Mouse (Mus musculus) neural tube, embryonic 12.5 days (tissue): Measurements from ENCODE around the gene Wdr19. TPM values are rescaled to one million over a fixed set of nuclear protein-coding genes. Genes with fewer than 3 reads are reported as not detected.

Experiments
- ATAC-seq: fragments of 200-750 bp; cut with Nextera tagmentation; 2 replicates; pipeline ENCODE4 v1.8.0; 2017; ENCODE audit warnings: low read depth, mild to moderate bottlenecking, moderate TSS enrichment, moderate library complexity; ENCODE audit not compliant: low FRiP score
- H3K27ac ChIP-seq: fragments of 300-500 bp; sonication (generic); 2 replicates; pipeline ENCODE4 v1.5.1; 2016
- H3K27me3 ChIP-seq: fragments of 300-500 bp; sonication (generic); replicated peaks from 2 replicates; pipeline ENCODE4 v1.6.1; 2016; ENCODE audit warnings: mild to moderate bottlenecking
- H3K36me3 ChIP-seq: fragments of 300-500 bp; sonication (generic); 2 replicates; pipeline ENCODE4 v1.6.1; 2016; ENCODE audit warnings: mild to moderate bottlenecking
- H3K4me1 ChIP-seq: fragments of 300-500 bp; sonication (generic); 2 replicates; pipeline ENCODE4 v1.6.1; 2016
- H3K4me2 ChIP-seq: fragments of 300-500 bp; sonication (generic); replicated peaks from 2 replicates; pipeline ENCODE4 v1.6.1; 2016; ENCODE audit warnings: mild to moderate bottlenecking
- H3K4me3 ChIP-seq: fragments of 300-500 bp; sonication (generic); 2 replicates; pipeline ENCODE4 v1.5.1; 2016
- H3K9ac ChIP-seq: fragments of 300-500 bp; sonication (generic); 2 replicates; pipeline ENCODE4 v1.6.1; 2016; ENCODE audit warnings: mild to moderate bottlenecking
- H3K9me3 ChIP-seq: fragments of 300-500 bp; sonication (generic); 2 replicates; pipeline ENCODE4 v1.6.1; 2016; ENCODE audit warnings: mild to moderate bottlenecking
- WGBS: fragments of 180-500 bp; shearing (Covaris S2); methylation state at CpG from one replicate; pipeline ENCODE4 v1.1.7; 2016; 5-methylcytosine and 5-hydroxymethylcytosine counted together
- polyA plus RNA-seq: library from polyadenylated mRNA; unstranded; fragments of >200 nt; fragmentation: Nextera tagmentation; extraction: Ambion mirVana; gene quantifications from 2 replicates; pipeline ENCODE4 v1.2.1, GENCODE M21; 2016

Wdr19 gene
- polyA plus RNA-seq, 1 experiment from 2014 or later: 15.4 TPM

- no peaks in the 10 kb centered on the region for H3K27me3 ChIP-seq
- no peaks in the 10 kb centered on the region for H3K4me1 ChIP-seq
- H3K9ac ChIP-seq: no peak overlapping the region
- H3K36me3 ChIP-seq: peaks cover 10% of the 10 kb centered on the region
- no peak overlapping the region for H3K4me3 ChIP-seq
- WGBS: 87% methylated on average over 9 of the region's 9 CpGs
- no peak for ATAC-seq
- H3K9me3 ChIP-seq: no peaks in the 10 kb centered on the region
- H3K4me2 ChIP-seq: no peak overlapping the region
- no peak overlapping the region for H3K27ac ChIP-seq
Observed at GRCm38 (mm10) chr5:65170206-65170605, 29.3 kb upstream of the Wdr19 start.

- H3K27me3 ChIP-seq: no peaks in the 10 kb centered on the region
- no peak overlapping the region for H3K9ac ChIP-seq
- H3K36me3 ChIP-seq: no peaks in the 10 kb centered on the region
- no peak; the same call in 1 of the 2 replicates for ATAC-seq
- no peak overlapping the region for H3K4me3 ChIP-seq
- H3K4me1 ChIP-seq: peaks cover 7% of the 10 kb centered on the region; the same call in 1 of the 2 replicates
- no peaks in the 10 kb centered on the region for H3K9me3 ChIP-seq
- peak overlapping the region; percentile 12; the same call in 1 of the 2 replicates for H3K4me2 ChIP-seq
- WGBS: 75% methylated on average over 26 of the region's 26 CpGs
- no peak overlapping the region for H3K27ac ChIP-seq
Observed at GRCm38 (mm10) chr5:65175035-65175917, 24.2 kb upstream of the Wdr19 start.

DNA sequence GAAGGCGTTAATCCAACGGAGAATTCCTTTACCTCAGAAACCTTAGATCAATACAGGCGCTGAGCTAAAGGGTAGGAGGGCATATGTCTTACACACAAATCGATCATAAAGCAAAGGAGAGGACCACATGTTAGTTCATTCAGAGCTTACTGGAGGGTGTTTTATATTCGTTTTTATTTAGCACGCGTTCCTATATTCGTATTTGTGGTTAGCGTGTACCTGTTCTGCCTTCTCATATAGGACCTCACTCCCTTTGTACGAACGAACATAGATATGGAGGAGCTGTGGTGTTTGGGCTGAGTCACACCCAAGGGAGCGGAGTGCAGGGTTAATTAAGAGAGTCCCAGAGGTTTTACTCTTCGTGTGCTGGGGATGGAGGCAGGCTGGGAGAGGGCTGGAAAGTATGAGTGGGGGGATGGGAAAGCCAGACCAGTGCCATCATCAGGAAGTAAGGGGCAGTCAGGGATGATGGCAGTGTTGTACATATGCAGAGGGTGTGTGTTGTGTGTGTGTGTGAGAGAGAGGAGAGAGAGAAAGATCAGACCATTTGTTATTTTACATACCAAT lies 23.5 kb upstream of the Wdr19 start:
- peak overlapping the region; percentile 12; the same call in 1 of the 2 replicates for H3K4me2 ChIP-seq
- H3K9me3 ChIP-seq: no peaks in the 10 kb centered on the region
- H3K27ac ChIP-seq: no peak overlapping the region
- WGBS: 70% methylated on average over 13 of the region's 13 CpGs
- no peak for ATAC-seq
- no peak overlapping the region for H3K9ac ChIP-seq
- no peaks in the 10 kb centered on the region for H3K36me3 ChIP-seq
- peaks cover 8% of the 10 kb centered on the region; the same call in 1 of the 2 replicates for H3K4me1 ChIP-seq
- no peaks in the 10 kb centered on the region for H3K27me3 ChIP-seq
- no peak overlapping the region for H3K4me3 ChIP-seq

- no peaks in the 10 kb centered on the region for H3K27me3 ChIP-seq
- H3K36me3 ChIP-seq: no peaks in the 10 kb centered on the region
- H3K9ac ChIP-seq: no peak overlapping the region
- 0 out of 2 replicates have a peak, but pooled peaks have one; percentile 34 for ATAC-seq
- peaks cover 18% of the 10 kb centered on the region for H3K4me1 ChIP-seq
- H3K27ac ChIP-seq: no peak overlapping the region
- no peak overlapping the region for H3K4me2 ChIP-seq
- H3K9me3 ChIP-seq: no peaks in the 10 kb centered on the region
- WGBS: 58% methylated on average over 11 of the region's 11 CpGs
- no peak overlapping the region for H3K4me3 ChIP-seq
Observed at GRCm38 (mm10) chr5:65177026-65177514, 22.4 kb upstream of the Wdr19 start.

DNA sequence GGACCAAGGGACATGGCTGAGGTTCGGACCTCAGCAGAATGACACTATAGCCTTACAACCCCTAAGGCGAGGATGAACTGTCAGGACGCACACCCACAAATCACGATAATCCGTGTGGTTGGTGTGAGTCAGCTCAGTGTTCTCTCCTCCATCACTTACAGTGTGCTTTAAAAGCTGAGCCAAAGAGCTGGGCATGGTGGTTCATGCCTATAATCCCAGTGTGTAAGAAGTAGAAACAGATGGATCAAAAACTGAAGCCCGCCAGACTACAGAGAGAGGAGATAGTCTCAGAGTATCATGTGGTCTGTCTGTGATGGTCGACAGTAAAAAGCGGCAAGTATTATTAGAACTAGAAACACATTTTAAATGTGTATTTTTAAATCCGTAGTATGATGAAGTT lies 21.0 kb upstream of the Wdr19 start:
- H3K9me3 ChIP-seq: no peaks in the 10 kb centered on the region
- H3K9ac ChIP-seq: no peak overlapping the region
- no peaks in the 10 kb centered on the region for H3K36me3 ChIP-seq
- H3K4me1 ChIP-seq: peaks cover 18% of the 10 kb centered on the region
- H3K4me3 ChIP-seq: no peak overlapping the region
- no peaks in the 10 kb centered on the region for H3K27me3 ChIP-seq
- no peak overlapping the region for H3K27ac ChIP-seq
- ATAC-seq: no peak
- WGBS: 93% methylated on average over 9 of the region's 9 CpGs
- H3K4me2 ChIP-seq: no peak overlapping the region

- 57% methylated on average over 21 of the region's 21 CpGs for WGBS
- Histone ChIP-seq H3K27ac (no peak overlapping the region), H3K36me3 (no peaks in the 10 kb centered on the region), H3K4me3 (no peak overlapping the region), H3K9me3 (no peaks in the 10 kb centered on the region), H3K4me1 (peaks cover 18% of the 10 kb centered on the region), H3K27me3 (no peaks in the 10 kb centered on the region), H3K4me2 (peak overlapping the region; percentile 6; the same call in 1 of the 2 replicates), H3K9ac (no peak overlapping the region)
- ATAC-seq: 0 out of 2 replicates have a peak, but pooled peaks have one; percentile 23
Observed at GRCm38 (mm10) chr5:65181160-65181793, 18.2 kb upstream of the Wdr19 start.

GRCm38 (mm10) chr5:65181794-65182169 lies 17.7 kb upstream of the Wdr19 start:
- Histone ChIP-seq H3K27me3 (no peaks in the 10 kb centered on the region), H3K36me3 (no peaks in the 10 kb centered on the region), H3K9ac (no peak overlapping the region), H3K9me3 (no peaks in the 10 kb centered on the region), H3K4me3 (no peak overlapping the region), H3K27ac (no peak overlapping the region), H3K4me2 (peak overlapping the region; percentile 6; the same call in 1 of the 2 replicates), H3K4me1 (peaks cover 18% of the 10 kb centered on the region)
- WGBS: 88% methylated on average over 4 of the region's 4 CpGs
- no peak for ATAC-seq

- no peak overlapping the region for H3K27ac ChIP-seq
- WGBS: 75% methylated on average over 1 of the region's 1 CpGs
Observed at GRCm38 (mm10) chr5:65182268-65182667, 17.2 kb upstream of the Wdr19 start.

DNA sequence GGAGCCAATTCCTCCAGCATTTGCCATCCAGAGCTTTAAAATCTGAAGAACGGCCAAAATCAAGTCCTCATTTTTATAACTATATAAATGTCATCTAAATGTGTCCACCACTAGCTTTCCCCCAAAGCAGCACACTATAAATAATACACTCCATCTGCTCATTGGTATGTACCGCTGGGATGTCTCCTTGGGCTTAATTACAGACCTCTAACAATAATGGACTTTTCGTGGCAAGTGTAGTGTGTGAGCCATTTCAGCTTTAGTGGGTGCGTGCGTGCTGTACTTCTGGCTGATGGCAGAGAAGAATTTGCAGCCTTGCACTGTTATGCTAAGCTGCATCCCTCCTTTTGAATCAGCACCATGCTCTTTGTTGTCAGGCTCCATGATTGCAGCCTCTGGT lies 7.9 kb upstream of the Wdr19 start:
- H3K27ac ChIP-seq: no peak overlapping the region
- H3K4me3 ChIP-seq: no peak overlapping the region
- H3K27me3 ChIP-seq: no peaks in the 10 kb centered on the region
- H3K36me3 ChIP-seq: no peaks in the 10 kb centered on the region
- H3K4me2 ChIP-seq: no peak overlapping the region
- ATAC-seq: no peak
- WGBS: 82% methylated on average over 5 of the region's 5 CpGs
- no peak overlapping the region for H3K9ac ChIP-seq
- 0 out of 2 replicates have a peak, but pooled peaks cover 5% of the 10 kb centered on the region for H3K9me3 ChIP-seq
- no peaks in the 10 kb centered on the region for H3K4me1 ChIP-seq

More at GRCm38 (mm10) chr5:65182268-65182667, 17.2 kb upstream of the Wdr19 start:
- no peaks in the 10 kb centered on the region for H3K9me3 ChIP-seq
- H3K4me2 ChIP-seq: no peak overlapping the region
- no peaks in the 10 kb centered on the region for H3K36me3 ChIP-seq
- peaks cover 14% of the 10 kb centered on the region for H3K4me1 ChIP-seq
- ATAC-seq: no peak
- no peak overlapping the region for H3K9ac ChIP-seq
- H3K4me3 ChIP-seq: no peak overlapping the region
- no peaks in the 10 kb centered on the region for H3K27me3 ChIP-seq

DNA sequence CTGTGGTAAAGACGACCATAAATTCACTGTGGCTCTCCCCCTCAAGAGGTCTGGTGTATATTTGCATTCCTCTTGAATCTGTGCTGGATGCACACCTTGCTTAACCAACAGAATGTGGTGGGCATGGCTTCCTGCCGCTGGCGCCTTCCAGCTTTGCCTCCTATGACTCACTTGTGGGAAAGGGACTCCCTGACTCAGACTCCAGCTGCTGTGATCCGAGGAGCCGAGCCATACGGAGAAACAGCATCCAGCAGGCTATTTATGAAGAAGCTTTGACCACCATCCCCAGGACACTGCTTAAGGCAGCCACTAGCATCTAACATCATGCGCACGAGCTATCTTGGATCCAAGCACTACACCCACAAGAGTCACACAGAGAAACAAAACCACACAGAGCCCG lies 5.1 kb upstream of the Wdr19 start:
- Histone ChIP-seq H3K9me3 (0 out of 2 replicates have a peak, but pooled peaks cover 5% of the 10 kb centered on the region), H3K27me3 (no peaks in the 10 kb centered on the region), H3K4me2 (no peak overlapping the region), H3K36me3 (no peaks in the 10 kb centered on the region), H3K9ac (no peak overlapping the region), H3K4me3 (no peak overlapping the region), H3K4me1 (no peaks in the 10 kb centered on the region), H3K27ac (no peak overlapping the region)
- no peak for ATAC-seq
- WGBS: 89% methylated on average over 9 of the region's 9 CpGs

- no peak overlapping the region for H3K27ac ChIP-seq
- no peak overlapping the region for H3K4me2 ChIP-seq
- H3K9ac ChIP-seq: no peak overlapping the region
- WGBS: 98% methylated on average over 2 of the region's 2 CpGs
- H3K9me3 ChIP-seq: no peaks in the 10 kb centered on the region
- peaks cover 16% of the 10 kb centered on the region; the same call in 1 of the 2 replicates for H3K36me3 ChIP-seq
- H3K4me3 ChIP-seq: no peak overlapping the region
- H3K4me1 ChIP-seq: peaks cover 5% of the 10 kb centered on the region
- no peak for ATAC-seq
- H3K27me3 ChIP-seq: no peaks in the 10 kb centered on the region
Observed at GRCm38 (mm10) chr5:65204726-65205125, 5.2 kb downstream of the Wdr19 start.

DNA sequence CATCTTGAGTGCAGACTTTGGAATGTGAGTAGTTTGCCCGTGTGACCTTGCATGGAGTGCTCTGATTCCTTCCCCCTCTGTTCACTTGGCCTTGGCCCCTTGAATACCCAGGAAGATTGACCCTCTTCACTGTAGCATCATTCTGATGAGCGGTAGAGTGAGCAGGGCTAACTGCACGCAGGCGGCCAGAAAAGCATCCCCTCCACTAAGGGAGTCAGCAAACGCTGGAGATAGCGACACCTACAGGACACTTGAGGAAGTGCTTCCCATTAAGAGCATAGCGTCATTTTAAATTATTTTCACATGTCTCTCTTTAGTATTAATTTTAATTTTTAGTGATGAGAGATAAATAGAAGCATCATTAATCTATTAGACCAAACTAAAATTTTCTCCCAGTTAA lies 13.8 kb downstream of the Wdr19 start:
- 21% methylated on average over 7 of the region's 7 CpGs for WGBS
- H3K4me1 ChIP-seq: no peaks in the 10 kb centered on the region
- no peaks in the 10 kb centered on the region for H3K27me3 ChIP-seq
- H3K27ac ChIP-seq: no peak overlapping the region
- no peaks in the 10 kb centered on the region for H3K36me3 ChIP-seq
- no peak overlapping the region for H3K4me3 ChIP-seq
- no peak overlapping the region for H3K9ac ChIP-seq
- no peak for ATAC-seq
- H3K9me3 ChIP-seq: no peaks in the 10 kb centered on the region
- no peak overlapping the region for H3K4me2 ChIP-seq
